Mouse (Mus musculus): ENCODE results near the gene Eipr1. TPM values are rescaled to one million over a fixed set of nuclear protein-coding genes. Genes with fewer than 3 reads are reported as not detected.

Gene Eipr1
- total and polyA plus RNA-seq, 3 experiments: 33.3 to 35.4 (median 34.4) TPM

DNA sequence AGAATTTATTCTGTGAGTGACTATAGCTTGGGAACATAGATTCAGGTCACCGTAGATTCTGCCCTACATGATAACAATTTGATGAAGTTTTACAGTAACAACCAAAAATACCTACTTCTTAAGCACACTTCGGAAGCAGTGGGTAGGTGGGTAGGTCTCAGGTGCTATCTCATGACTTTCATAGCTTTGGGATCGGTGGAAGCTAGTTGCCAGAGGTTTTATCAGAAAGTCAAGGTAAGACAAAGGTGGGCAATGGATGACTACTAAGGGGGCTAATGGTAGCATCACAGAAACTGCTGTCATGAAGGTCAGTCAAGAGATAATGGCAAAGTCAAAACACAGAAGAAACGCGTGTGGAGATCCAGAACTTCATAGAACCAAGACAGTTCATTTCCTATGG, 727 bp upstream of the Eipr1 start:
- Histone ChIP-seq H3K27me3 (replicated peaks) (no peaks in the 10 kb centered on the region), H3K36me3 (replicated peaks in 1 of 2; ENCODE audit: control insufficient read depth in 1 of 2, insufficient read depth in 1 of 2, low read length in 1 of 2) (peaks cover 14 to 30% of the 10 kb centered on the region in 2 experiments), H3K4me2 (ENCODE audit: insufficient read depth, low read depth, poor library complexity, severe bottlenecking) (peak overlapping the region; percentile 60), H3K4me1 (ENCODE audit: control insufficient read depth in 1 of 2, insufficient read depth in 2 of 2) (peaks cover 15 to 46% of the 10 kb centered on the region in 2 experiments), H3K79me2 (replicated peaks; ENCODE audit: control insufficient read depth, extremely low read depth, insufficient read depth, poor library complexity, severe bottlenecking) (peaks cover 33% of the 10 kb centered on the region), H3K9me3 (replicated peaks; ENCODE audit: low read length) (no peaks in the 10 kb centered on the region), H3K9ac (ENCODE audit: insufficient read depth, low read depth) (peak overlapping the region; percentile 59), H3K4me3 (replicated peaks in 1 of 3; ENCODE audit: low read depth in 2 of 3, low read length in 2 of 3, poor library complexity in 1 of 3) (peak overlapping the region; percentile 52 to 69 (median 61)), H3K27ac (ENCODE audit: insufficient read depth, low read depth) (peak overlapping the region; percentile 5)
- in situ Hi-C loops (cut with MboI; ENCODE audit: low pct_ligation_motif_present, low pct_unique_long_range_greater_than_20kb, low sequenced_read_pairs) (no loop called here), dilution Hi-C loops (cut with MboI; ENCODE audit: extremely low pct_ligation_motif_present, extremely low pct_unique_long_range_greater_than_20kb, low sequenced_read_pairs) (no loop called here)
- TF ChIP-seq ZKSCAN1 (IDR thresholded peaks at IDR 0.05; ENCODE audit: borderline replicate concordance, low read depth, low read length) (no peak), CHD2 (IDR thresholded peaks at IDR 0.05; ENCODE audit: low read length) (no peak), ELF1 (IDR thresholded peaks at IDR 0.05; ENCODE audit: low read depth, low read length) (no peak), MYC (IDR thresholded peaks at IDR 0.05; ENCODE audit: low read depth, low read length) (no peak), E2F4 (IDR thresholded peaks at IDR 0.05; ENCODE audit: insufficient replicate concordance, low read depth, low read length) (no peak), USF2 (conservative IDR thresholded peaks at IDR 0.05; ENCODE audit: low read depth, low read length) (no peak), RCOR1 (conservative IDR thresholded peaks at IDR 0.05; ENCODE audit: low read depth, low read length) (no peak), NRF1 (IDR thresholded peaks at IDR 0.05; ENCODE audit: low read depth, low read length) (no peak), PAX5 (IDR thresholded peaks at IDR 0.05; ENCODE audit: low read length) (no peak), ETS1 (conservative IDR thresholded peaks at IDR 0.05; ENCODE audit: low read depth, low read length) (no peak), IRF4 (IDR thresholded peaks at IDR 0.05; ENCODE audit: low read depth, low read length) (no peak)
- DNase-seq (ENCODE audit: extremely low read depth): no peak

GRCm38 (mm10) chr12:28756019-28756418, 4.4 kb downstream of the Eipr1 start:
- no peak for TF ChIP-seq ZNF384 (IDR thresholded peaks at IDR 0.05; ENCODE audit: low read depth, low read length)
- TF ChIP-seq MYC (IDR thresholded peaks at IDR 0.05; ENCODE audit: low read depth, low read length): no peak
- TF ChIP-seq USF1 (IDR thresholded peaks at IDR 0.05; ENCODE audit: low read depth, low read length): no peak
- TF ChIP-seq ZC3H11A (IDR thresholded peaks at IDR 0.05; ENCODE audit: low read depth, low read length): no peak
- no peak for TF ChIP-seq SIN3A (IDR thresholded peaks at IDR 0.05; ENCODE audit: low read length)
- no peak for TF ChIP-seq NRF1 (IDR thresholded peaks at IDR 0.05; ENCODE audit: low read depth, low read length)
- no peak for TF ChIP-seq CTCF (conservative IDR thresholded peaks at IDR 0.05 in 1 of 2, IDR thresholded peaks at IDR 0.05 in 1 of 2; ENCODE audit: low read depth in 2 of 2, low read length in 2 of 2)
- no peak for TF ChIP-seq SMC3 (IDR thresholded peaks at IDR 0.05; ENCODE audit: low read depth, low read length)
- TF ChIP-seq TBP (conservative IDR thresholded peaks at IDR 0.05; ENCODE audit: low read depth, low read length): no peak
- no peak for TF ChIP-seq ELF1 (IDR thresholded peaks at IDR 0.05; ENCODE audit: low read depth, low read length)
- TF ChIP-seq MAZ (IDR thresholded peaks at IDR 0.05; ENCODE audit: low read depth, low read length): no peak
- TF ChIP-seq UBTF (IDR thresholded peaks at IDR 0.05; ENCODE audit: low read depth, low read length): no peak
- Histone ChIP-seq H3K4me2 (ENCODE audit: insufficient read depth, low read depth, poor library complexity, severe bottlenecking) (no peak overlapping the region), H3K4me3 (replicated peaks in 1 of 3; ENCODE audit: low read depth in 2 of 3, low read length in 2 of 3, poor library complexity in 1 of 3) (no peak overlapping the region), H3K79me2 (replicated peaks; ENCODE audit: control insufficient read depth, extremely low read depth, insufficient read depth, poor library complexity, severe bottlenecking) (peaks cover 10% of the 10 kb centered on the region), H3K27me3 (replicated peaks) (no peaks in the 10 kb centered on the region), H3K9ac (ENCODE audit: insufficient read depth, low read depth) (no peak overlapping the region), H3K36me3 (replicated peaks in 1 of 2; ENCODE audit: control insufficient read depth in 1 of 2, insufficient read depth in 1 of 2, low read length in 1 of 2) (peaks cover 0 to 27% of the 10 kb centered on the region in 2 experiments), H3K27ac (ENCODE audit: insufficient read depth, low read depth) (no peak overlapping the region), H3K9me3 (replicated peaks; ENCODE audit: low read length) (no peaks in the 10 kb centered on the region), H3K4me1 (ENCODE audit: control insufficient read depth in 1 of 2, insufficient read depth in 2 of 2) (peaks cover 2 to 15% of the 10 kb centered on the region in 2 experiments)
- DNase-seq (ENCODE audit: extremely low read depth): no peak
- in situ Hi-C loops (cut with MboI; ENCODE audit: low pct_ligation_motif_present, low pct_unique_long_range_greater_than_20kb, low sequenced_read_pairs) (no loop called here), dilution Hi-C loops (cut with MboI; ENCODE audit: extremely low pct_ligation_motif_present, extremely low pct_unique_long_range_greater_than_20kb, low sequenced_read_pairs) (no loop called here)

All from CH12.LX (cell line).